Mouse (Mus musculus) stomach, postnatal 0 days (tissue): ENCODE data around the gene Rinl. TPM values are rescaled to one million over a fixed set of nuclear protein-coding genes. Genes with fewer than 3 reads are reported as not detected.

ENCODE experiments used
- ATAC-seq: fragments of 200-750 bp; cut with Nextera tagmentation; 2 replicates; pipeline ENCODE4 v1.8.0; 2017; ENCODE audit not compliant: low FRiP score, low TSS enrichment
- DNase-seq: peaks from one replicate; pipeline ENCODE4 v3.0.0-alpha.2; 2016; ENCODE audit warnings: low spot score
- H3K27ac ChIP-seq: fragments of 300-500 bp; sonication (generic); replicated peaks from 2 replicates; pipeline ENCODE4 v1.5.1; 2014; ENCODE audit warnings: mild to moderate bottlenecking, control low read depth
- H3K27me3 ChIP-seq: fragments of 300-500 bp; sonication (generic); 2 replicates; pipeline ENCODE4 v1.6.1; 2014; ENCODE audit warnings: low read length; ENCODE audit not compliant: control insufficient read depth, insufficient read depth
- H3K36me3 ChIP-seq: fragments of 300-500 bp; sonication (generic); 2 replicates; pipeline ENCODE4 v1.6.1; 2014; ENCODE audit warnings: low read length, mixed read lengths; ENCODE audit not compliant: control insufficient read depth, insufficient read depth
- H3K4me1 ChIP-seq: fragments of 300-500 bp; sonication (generic); replicated peaks from 2 replicates; pipeline ENCODE4 v1.6.1; 2014; ENCODE audit warnings: antibody characterized with exemption; ENCODE audit not compliant: control insufficient read depth, insufficient read depth
- H3K4me2 ChIP-seq: fragments of 300-500 bp; sonication (generic); replicated peaks from 2 replicates; pipeline ENCODE4 v1.6.1; 2014; ENCODE audit warnings: low read depth, mild to moderate bottlenecking, control low read depth, moderate library complexity
- H3K4me3 ChIP-seq: fragments of 300-500 bp; sonication (generic); 2 replicates; pipeline ENCODE4 v1.5.1; 2014; ENCODE audit warnings: low read depth, low read length, control low read depth
- H3K9ac ChIP-seq: fragments of 300-500 bp; sonication (generic); 2 replicates; pipeline ENCODE4 v1.6.1; 2014; ENCODE audit warnings: mild to moderate bottlenecking, low read length, control low read depth, mixed read lengths
- H3K9me3 ChIP-seq: fragments of 300-500 bp; sonication (generic); 2 replicates; pipeline ENCODE4 v1.6.1; 2016; ENCODE audit warnings: low read length; ENCODE audit not compliant: control insufficient read depth
- CTCF ChIP-seq: IDR thresholded peaks from 2 replicates; pipeline ENCODE4 v1.5.1; 2016; ENCODE audit warnings: antibody characterized with exemption, low read depth, mild to moderate bottlenecking, moderate library complexity
- EP300 ChIP-seq: optimal IDR thresholded peaks from 2 replicates; pipeline ENCODE3; 2016; ENCODE audit warnings: antibody characterized with exemption
- WGBS: fragments of 180-500 bp; shearing (Covaris S2); extraction: QIAGEN DNeasy Blood & Tissue Kit; methylation state at CpG from one replicate; pipeline ENCODE4 v1.1.7; 2014; 5-methylcytosine and 5-hydroxymethylcytosine counted together
- polyA plus RNA-seq: library from polyadenylated mRNA; unstranded; fragments of >200 nt; fragmentation: Nextera tagmentation; extraction: Ambion mirVana; gene quantifications from 2 replicates; pipeline ENCODE4 v1.2.1, GENCODE M21; 2015

Rinl gene
- polyA plus RNA-seq, 1 experiment from 2014 or later, result 2.6 TPM

DNA sequence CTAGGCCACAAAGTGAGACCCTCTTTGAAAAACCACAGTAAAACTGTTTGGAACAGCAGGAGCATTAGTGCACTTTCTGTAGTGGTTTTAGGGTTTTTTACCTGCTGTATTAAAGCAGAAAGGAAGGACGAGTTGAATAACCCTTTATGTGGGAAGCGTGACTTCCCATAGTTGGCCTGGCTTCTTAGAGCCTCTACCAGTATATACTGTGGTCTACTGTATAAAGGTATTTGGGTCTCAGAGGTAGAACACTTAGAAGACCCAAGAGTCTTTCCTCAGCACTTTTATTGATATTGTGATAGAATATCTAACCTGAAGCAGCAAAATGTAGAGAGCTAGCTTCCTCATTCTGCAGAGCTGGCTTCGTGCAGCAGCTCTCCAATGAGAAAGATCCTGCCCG lies 30.8 kb downstream of the Rinl start:
- H3K27me3 ChIP-seq, result no peaks in the 10 kb centered on the region
- no peak overlapping the region for H3K27ac ChIP-seq
- H3K4me2 ChIP-seq, result no peak overlapping the region
- no peaks in the 10 kb centered on the region for H3K4me1 ChIP-seq
- H3K9ac ChIP-seq, result no peak overlapping the region
- peaks cover 67% of the 10 kb centered on the region for H3K36me3 ChIP-seq
- DNase-seq (no peak), ATAC-seq (no peak)
- H3K4me3 ChIP-seq, result no peak overlapping the region
- 81% methylated on average over 4 of the region's 4 CpGs for WGBS
- no peak for TF ChIP-seq EP300
- no peak for TF ChIP-seq CTCF
- H3K9me3 ChIP-seq, result no peaks in the 10 kb centered on the region

- Histone ChIP-seq H3K36me3 (peaks cover 57% of the 10 kb centered on the region), H3K27ac (peak overlapping the region; percentile 75), H3K4me2 (no peak overlapping the region), H3K4me1 (no peaks in the 10 kb centered on the region), H3K9me3 (no peaks in the 10 kb centered on the region), H3K9ac (no peak overlapping the region), H3K27me3 (no peaks in the 10 kb centered on the region), H3K4me3 (no peak overlapping the region)
- DNase-seq, result no peak
- ATAC-seq, result no peak
- 65% methylated on average over 12 of the region's 12 CpGs for WGBS
- TF ChIP-seq EP300 (no peak), CTCF (no peak)
Observed at GRCm38 (mm10) chr7:28820358-28821260, 31.8 kb downstream of the Rinl start.

GRCm38 (mm10) chr7:28821261-28821831 lies 32.6 kb downstream of the Rinl start:
- Histone ChIP-seq H3K4me3 (no peak overlapping the region), H3K9me3 (no peaks in the 10 kb centered on the region), H3K27ac (peak overlapping the region; percentile 75), H3K9ac (no peak overlapping the region), H3K36me3 (peaks cover 50% of the 10 kb centered on the region), H3K27me3 (no peaks in the 10 kb centered on the region), H3K4me2 (no peak overlapping the region), H3K4me1 (no peaks in the 10 kb centered on the region)
- no peak for ATAC-seq
- DNase-seq, result peak; percentile 57
- TF ChIP-seq CTCF (no peak), EP300 (no peak)
- WGBS, result 55% methylated on average over 10 of the region's 10 CpGs

DNA sequence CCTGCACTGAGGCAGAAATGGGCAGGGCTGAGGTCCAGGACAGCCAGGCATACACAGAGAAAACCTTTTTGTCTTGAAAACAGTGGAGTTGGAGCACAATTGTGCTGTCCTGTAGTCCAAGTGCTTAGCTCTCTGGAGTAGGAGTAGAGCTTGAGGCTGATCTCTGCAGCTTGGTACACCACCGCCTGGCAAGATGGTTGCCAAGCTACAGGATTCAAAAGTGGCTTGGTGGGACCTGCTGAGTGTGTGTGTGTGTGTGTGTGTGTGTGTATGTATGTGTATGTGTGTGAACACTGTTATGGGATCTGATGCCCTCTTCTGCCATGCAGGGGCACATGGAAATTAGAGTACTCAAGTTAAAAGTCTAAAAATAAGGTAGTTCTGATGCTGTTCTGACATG lies 33.8 kb downstream of the Rinl start:
- H3K4me2 ChIP-seq, result no peak overlapping the region
- H3K9me3 ChIP-seq, result no peaks in the 10 kb centered on the region
- DNase-seq (peak; percentile 16), ATAC-seq (no peak)
- no peak overlapping the region for H3K4me3 ChIP-seq
- H3K27me3 ChIP-seq, result no peaks in the 10 kb centered on the region
- H3K27ac ChIP-seq, result no peak overlapping the region
- no peak overlapping the region for H3K9ac ChIP-seq
- TF ChIP-seq CTCF (no peak), EP300 (no peak)
- H3K36me3 ChIP-seq, result peaks cover 40% of the 10 kb centered on the region
- no peaks in the 10 kb centered on the region for H3K4me1 ChIP-seq
- WGBS, result 63% methylated on average over 1 of the region's 1 CpGs

- H3K9ac ChIP-seq, result no peak overlapping the region
- H3K4me3 ChIP-seq, result no peak overlapping the region
- H3K27ac ChIP-seq, result peak overlapping the region; percentile 96
- no peaks in the 10 kb centered on the region for H3K27me3 ChIP-seq
- no peaks in the 10 kb centered on the region for H3K4me1 ChIP-seq
- DNase-seq (peak; percentile 25), ATAC-seq (no peak)
- peaks cover 34% of the 10 kb centered on the region for H3K36me3 ChIP-seq
- H3K9me3 ChIP-seq, result no peaks in the 10 kb centered on the region
- TF ChIP-seq CTCF (no peak), EP300 (no peak)
- H3K4me2 ChIP-seq, result no peak overlapping the region
- WGBS, result 48% methylated on average over 10 of the region's 10 CpGs
Observed at GRCm38 (mm10) chr7:28822993-28823903, 34.5 kb downstream of the Rinl start.
